Mouse (Mus musculus) brain, embryonic 14.5 days (tissue): ENCODE data around the gene Hcrtr1. TPM values are rescaled to one million over a fixed set of nuclear protein-coding genes. Genes with fewer than 3 reads are reported as not detected.

ENCODE experiments used
- DNase-seq: peaks from one replicate; pipeline ENCODE4 v3.0.0-alpha.2; 2011; ENCODE audit warnings: low read depth
- CTCF ChIP-seq: fragments of 200-500 bp; IDR thresholded peaks from 2 replicates; pipeline ENCODE4 v1.5.1; 2012; ENCODE audit warnings: inconsistent platforms, mild to moderate bottlenecking, moderate library complexity, borderline replicate concordance; ENCODE audit not compliant: insufficient read depth, insufficient read length; ENCODE audit errors: extremely low read depth
- POLR2A ChIP-seq: fragments of 200-500 bp; IDR thresholded peaks from 2 replicates; pipeline ENCODE4 v1.6.1; 2012; ENCODE audit warnings: mild to moderate bottlenecking, inconsistent platforms, borderline replicate concordance; ENCODE audit not compliant: poor library complexity, insufficient read depth, insufficient read length, severe bottlenecking; ENCODE audit errors: extremely low read depth
- polyA plus RNA-seq: library from polyadenylated mRNA; depleted of rRNA; stranded (reverse); fragments of >200 nt; gene quantifications from 2 replicates; pipeline ENCODE4 v1.2.3, GENCODE M21; 2012

Gene Hcrtr1
- polyA plus RNA-seq, 1 experiment: 2.0 TPM

- no peak for TF ChIP-seq CTCF
- peak; percentile 100 for DNase-seq
These were observed 31.6 kb downstream of the Hcrtr1 start for GRCm38 (mm10) chr4:130107444-130108131.

GRCm38 (mm10) chr4:130107065-130107443 is 32.1 kb downstream of the Hcrtr1 start:
- no peak for TF ChIP-seq POLR2A
- no peak for TF ChIP-seq CTCF
- no peak for DNase-seq

GRCm38 (mm10) chr4:130104584-130104983 is 34.6 kb downstream of the Hcrtr1 start:
- DNase-seq: no peak
- TF ChIP-seq POLR2A (no peak), CTCF (no peak)

DNA sequence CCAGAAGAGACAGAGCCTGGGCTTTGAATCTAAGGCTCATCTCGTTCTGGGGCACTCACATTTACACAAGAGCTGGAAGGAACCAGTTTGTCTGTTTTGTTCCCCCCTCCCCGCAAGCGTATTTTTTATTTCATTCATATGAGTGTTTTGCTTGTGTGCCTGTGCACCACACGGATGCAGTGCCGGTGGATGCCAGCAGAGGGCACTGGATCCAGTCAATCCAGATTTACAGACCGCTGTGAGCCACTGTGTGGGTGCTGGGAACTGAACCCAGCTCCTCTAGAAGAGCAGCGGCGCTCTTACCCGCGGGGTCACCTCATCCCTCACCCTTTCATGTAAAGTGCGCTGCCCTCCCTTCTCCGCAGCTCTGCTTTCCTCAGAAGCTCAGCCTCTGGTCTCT is 35.5 kb downstream of the Hcrtr1 start:
- DNase-seq: no peak
- no peak for TF ChIP-seq POLR2A

GRCm38 (mm10) chr4:130102111-130102651 is 37.0 kb downstream of the Hcrtr1 start, which contains the start of gene Pef1:
Pef1 (plus strand) TSS chr4:130102558.
- no peak for DNase-seq
- TF ChIP-seq POLR2A (no peak), CTCF (no peak)

GRCm38 (mm10) chr4:130101183-130101582 is 38.0 kb downstream of the Hcrtr1 start:
- DNase-seq: peak; percentile 23
- no peak for TF ChIP-seq POLR2A
- no peak for TF ChIP-seq CTCF

DNA sequence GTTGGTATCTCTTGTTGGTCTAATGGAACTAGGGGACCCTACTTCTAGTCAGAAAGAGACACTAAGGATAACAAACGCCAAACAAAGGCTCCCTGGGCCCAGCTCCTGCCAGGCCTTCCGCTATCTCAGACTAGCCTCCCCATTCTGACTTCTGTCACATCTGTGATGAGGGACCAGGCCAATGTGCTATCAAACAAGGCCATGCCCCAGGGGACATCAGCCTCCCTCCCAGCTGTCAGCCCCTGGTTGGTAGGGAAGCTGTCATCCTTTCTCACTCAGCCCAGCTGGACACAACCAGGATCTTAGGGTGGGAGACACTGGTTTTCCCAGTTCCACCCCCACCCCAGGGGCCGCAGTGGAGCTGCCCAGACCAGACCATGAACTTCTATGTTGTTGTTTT is 44.0 kb downstream of the Hcrtr1 start:
- no peak for DNase-seq
- TF ChIP-seq POLR2A (no peak), CTCF (no peak)

- TF ChIP-seq CTCF (peak; percentile 100), POLR2A (no peak)
- DNase-seq: peak; percentile 88
These were observed 51.9 kb downstream of the Hcrtr1 start for GRCm38 (mm10) chr4:130087293-130087692.

- no peak for DNase-seq
- TF ChIP-seq CTCF (no peak), POLR2A (no peak)
These were observed 53.8 kb downstream of the Hcrtr1 start for GRCm38 (mm10) chr4:130085246-130085820.

DNA sequence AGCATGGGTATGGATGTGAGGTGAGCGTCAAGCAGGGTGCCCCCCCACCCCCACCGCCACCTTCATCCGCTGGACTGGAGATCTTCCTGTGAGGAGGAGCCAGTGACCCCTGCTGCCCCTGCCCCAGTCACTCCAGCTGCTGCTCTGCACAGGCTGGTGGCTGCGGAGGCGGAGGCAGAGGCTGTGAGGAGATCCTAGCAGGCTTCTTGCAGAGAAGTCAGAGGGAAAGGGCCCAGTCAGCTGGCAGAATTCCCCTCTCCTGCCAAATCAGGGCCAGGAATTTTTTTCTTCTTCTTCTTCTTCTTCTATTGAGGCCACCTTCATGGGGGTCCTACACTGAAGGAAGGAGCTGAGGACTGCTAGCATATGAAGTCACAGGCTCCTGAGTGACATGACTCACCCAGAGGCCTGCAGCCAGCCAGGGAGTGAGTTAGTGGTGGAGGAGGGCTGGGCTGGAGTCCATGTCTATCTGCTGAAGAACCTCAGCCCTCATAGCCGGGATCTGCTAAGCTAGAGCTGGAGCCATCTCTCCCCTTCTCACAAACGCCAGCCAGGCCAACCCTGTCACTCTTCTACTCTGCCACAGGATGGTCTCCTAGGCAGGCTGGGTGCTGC is 54.7 kb downstream of the Hcrtr1 start:
- no peak for DNase-seq
- no peak for TF ChIP-seq POLR2A

- peak; percentile 42 for DNase-seq
- TF ChIP-seq CTCF (no peak), POLR2A (no peak)
These were observed 56.9 kb downstream of the Hcrtr1 start for GRCm38 (mm10) chr4:130082211-130082610.
